Mouse (Mus musculus): ENCODE data around the gene Gm17364.
"Not testable (repeated sequence)": the region's sequence is repeated elsewhere in the genome, so short reads cannot be mapped to it uniquely, and the experiment has no call there.

The Gm17364 gene

GRCm38 (mm10) chr13:41273927-41274650, at the start of gene Gm17364:
Gene Gm17364, minus strand, starts transcription at chr13:41273977.
- in situ Hi-C loops (cut with MboI; ENCODE audit: low sequenced_read_pairs): no loop called here

- in situ Hi-C loops (cut with MboI; ENCODE audit: low sequenced_read_pairs): no loop called here
These were observed 47.7 kb upstream of the Gm17364 start for GRCm38 (mm10) chr13:41321433-41321832.

- in situ Hi-C loops (cut with MboI; ENCODE audit: low sequenced_read_pairs): no loop called here
These were observed 47.0 kb upstream of the Gm17364 start for GRCm38 (mm10) chr13:41320749-41321148.

GRCm38 (mm10) chr13:41302716-41303115, 28.9 kb upstream of the Gm17364 start:
- in situ Hi-C loops (cut with MboI; ENCODE audit: low sequenced_read_pairs): no loop called here

GRCm38 (mm10) chr13:41300037-41300436, 26.3 kb upstream of the Gm17364 start:
- in situ Hi-C loops (cut with MboI; ENCODE audit: low sequenced_read_pairs): no loop called here

- in situ Hi-C loops (cut with MboI; ENCODE audit: low sequenced_read_pairs): loop anchor here (5.0 kb wide), 1 partner anchor 273 kb away; no protein-coding TSS in a partner anchor
These were observed 25.2 kb upstream of the Gm17364 start for GRCm38 (mm10) chr13:41298996-41299395.

- in situ Hi-C loops (cut with MboI; ENCODE audit: low sequenced_read_pairs): loop anchor here (5.0 kb wide), 1 partner anchor 274 kb away; no protein-coding TSS in a partner anchor
These were observed 24.8 kb upstream of the Gm17364 start for GRCm38 (mm10) chr13:41298533-41298932.

GRCm38 (mm10) chr13:41296396-41296795, 22.6 kb upstream of the Gm17364 start:
- in situ Hi-C loops (cut with MboI; ENCODE audit: low sequenced_read_pairs): loop anchor here (5.0 kb wide), 1 partner anchor 276 kb away; no protein-coding TSS in a partner anchor

- in situ Hi-C loops (cut with MboI; ENCODE audit: low sequenced_read_pairs): loop anchor here (5.0 kb wide), 1 partner anchor 276 kb away; no protein-coding TSS in a partner anchor
These were observed 22.1 kb upstream of the Gm17364 start for GRCm38 (mm10) chr13:41295886-41296285.

GRCm38 (mm10) chr13:41293595-41293994, 19.8 kb upstream of the Gm17364 start:
- in situ Hi-C loops (cut with MboI; ENCODE audit: low sequenced_read_pairs): no loop called here

GRCm38 (mm10) chr13:41291466-41291974, 17.7 kb upstream of the Gm17364 start:
- in situ Hi-C loops (cut with MboI; ENCODE audit: low sequenced_read_pairs): no loop called here

- in situ Hi-C loops (cut with MboI; ENCODE audit: low sequenced_read_pairs): no loop called here
These were observed 12.5 kb upstream of the Gm17364 start for GRCm38 (mm10) chr13:41286285-41286684.

GRCm38 (mm10) chr13:41285448-41285847, 11.7 kb upstream of the Gm17364 start:
- in situ Hi-C loops (cut with MboI; ENCODE audit: low sequenced_read_pairs): no loop called here

- in situ Hi-C loops (cut with MboI; ENCODE audit: low sequenced_read_pairs): loop anchor here (5.0 kb wide), 1 partner anchor 354 kb away; no protein-coding TSS in a partner anchor
These were observed 9.5 kb upstream of the Gm17364 start for GRCm38 (mm10) chr13:41283256-41283655.

GRCm38 (mm10) chr13:41280696-41281095, 6.9 kb upstream of the Gm17364 start:
- in situ Hi-C loops (cut with MboI; ENCODE audit: low sequenced_read_pairs): loop anchor here (5.0 kb wide), 1 partner anchor 357 kb away; no protein-coding TSS in a partner anchor

GRCm38 (mm10) chr13:41267827-41268408, 5.9 kb downstream of the Gm17364 start:
- in situ Hi-C loops (cut with MboI; ENCODE audit: low sequenced_read_pairs): no loop called here

- in situ Hi-C loops (cut with MboI; ENCODE audit: low sequenced_read_pairs): no loop called here
These were observed 10.3 kb downstream of the Gm17364 start for GRCm38 (mm10) chr13:41263304-41264006.

- in situ Hi-C loops (cut with MboI; ENCODE audit: low sequenced_read_pairs): not testable (repeated sequence)
These were observed 12.2 kb downstream of the Gm17364 start for GRCm38 (mm10) chr13:41261617-41262016.

- in situ Hi-C loops (cut with MboI; ENCODE audit: low sequenced_read_pairs): no loop called here
These were observed 15.9 kb downstream of the Gm17364 start for GRCm38 (mm10) chr13:41257851-41258250.

- in situ Hi-C loops (cut with MboI; ENCODE audit: low sequenced_read_pairs): no loop called here
These were observed 16.8 kb downstream of the Gm17364 start for GRCm38 (mm10) chr13:41256962-41257361.

- in situ Hi-C loops (cut with MboI; ENCODE audit: low sequenced_read_pairs): no loop called here
These were observed 17.7 kb downstream of the Gm17364 start for GRCm38 (mm10) chr13:41256126-41256525.
